ENCODE assay signal across 7 mouse cellular contexts in genomic region chr1:86447596-86448171, GRCm38 (mm10). TPM values are rescaled to one million over a fixed set of nuclear protein-coding genes. Genes with fewer than 3 reads are reported as not detected.
A peak's percentile ranks its signal among the peaks of the same experiment; 100 is the strongest.
DNase-seq lines count a peak whose midpoint lies in the region; ATAC-seq and TF ChIP-seq lines count a peak whose summit lies in the region.

No protein-coding gene starts in this region.

- DNase-seq in testis, postnatal 14 days (ENCODE audit: low spot score) = no peak
- DNase-seq in heart, adult 18-20 months = peak; percentile 73 to 81
- DNase-seq in kidney, postnatal 0 days (ENCODE audit: low spot score) = peak; percentile 71
- DNase-seq in midbrain, postnatal 0 days (ENCODE audit: low spot score) = peak; percentile 52
- no peak for DNase-seq in layer of hippocampus, adult 8-10 months (ENCODE audit: low spot score in 2 of 2)

- H3K36me3 ChIP-seq in testis, adult 2 months (ENCODE audit: control insufficient read depth, insufficient read depth, low read length) = no peaks in the 10 kb centered on the region
- no peaks in the 10 kb centered on the region for H3K36me3 ChIP-seq in kidney, postnatal 0 days (ENCODE audit: insufficient read depth, low read length)
- H3K36me3 ChIP-seq in midbrain, postnatal 0 days (ENCODE audit: insufficient read depth, low read length) = no peaks in the 10 kb centered on the region

- H3K27ac ChIP-seq in testis, adult 2 months (ENCODE audit: control insufficient read depth, insufficient read depth, low read depth, low read length) = 0 out of 2 replicates have a peak overlapping the region, but pooled peaks have one; percentile 46
- peak overlapping the region; percentile 91 for H3K27ac ChIP-seq in kidney, postnatal 0 days
- H3K27ac ChIP-seq in midbrain, postnatal 0 days (ENCODE audit: low read depth, low read length) = no peak overlapping the region

- H3K27me3 ChIP-seq in testis, adult 2 months (ENCODE audit: control insufficient read depth, insufficient read depth, low read length) = no peaks in the 10 kb centered on the region
- H3K27me3 ChIP-seq in kidney, postnatal 0 days (ENCODE audit: insufficient read depth, low read length) = no peaks in the 10 kb centered on the region
- no peaks in the 10 kb centered on the region for H3K27me3 ChIP-seq in midbrain, postnatal 0 days (ENCODE audit: insufficient read depth, low read length)

- H3K9ac ChIP-seq in kidney, postnatal 0 days (ENCODE audit: low read depth, low read length) = peak overlapping the region; percentile 23; the same call in 1 of the 2 replicates
- H3K9ac ChIP-seq in midbrain, postnatal 0 days (replicated peaks; ENCODE audit: low read length, poor library complexity, severe bottlenecking) = no peak overlapping the region

- peaks cover 17% of the 10 kb centered on the region for H3K4me1 ChIP-seq in testis, adult 2 months (ENCODE audit: control insufficient read depth, insufficient read depth, low read length)
- peaks cover 24% of the 10 kb centered on the region for H3K4me1 ChIP-seq in kidney, postnatal 0 days (replicated peaks; ENCODE audit: insufficient read depth, low read length)
- H3K4me1 ChIP-seq in midbrain, postnatal 0 days (ENCODE audit: insufficient read depth, low read length) = peaks cover 9% of the 10 kb centered on the region

- H3K4me3 ChIP-seq in testis, adult 2 months (ENCODE audit: control insufficient read depth, low read depth, low read length) = no peak overlapping the region
- H3K4me3 ChIP-seq in kidney, postnatal 0 days (replicated peaks; ENCODE audit: low read depth, low read length) = no peak overlapping the region
- H3K4me3 ChIP-seq in midbrain, postnatal 0 days (ENCODE audit: low read depth, low read length) = no peak overlapping the region

- no peak for TF ChIP-seq POLR2A in testis, adult 2 months (IDR thresholded peaks at IDR 0.05; ENCODE audit: control insufficient read depth, low read depth, low read length)

- WGBS in kidney, postnatal 0 days = 50% methylated on average over 13 of the region's 13 CpGs
- 52% methylated on average over 13 of the region's 13 CpGs for WGBS in midbrain, postnatal 0 days

- no peak for TF ChIP-seq CTCF in testis, adult 2 months (IDR thresholded peaks at IDR 0.05; ENCODE audit: control insufficient read depth, insufficient read depth, insufficient replicate concordance, low read depth, low read length)
- TF ChIP-seq CTCF in kidney, postnatal 0 days (IDR thresholded peaks at IDR 0.05; ENCODE audit: low read depth) = no peak
- TF ChIP-seq CTCF in midbrain, postnatal 0 days (IDR thresholded peaks at IDR 0.05) = no peak

- ATAC-seq in kidney, postnatal 0 days (replicated peaks; ENCODE audit: low FRiP score, low read depth) = no peak; the same call in 1 of the 2 replicates
- no peak for ATAC-seq in midbrain, postnatal 0 days (ENCODE audit: low FRiP score)
- ATAC-seq in CD4-positive, CD25-positive, alpha-beta regulatory T cell, adult 4 months = no peak

- no peaks in the 10 kb centered on the region for H3K9me3 ChIP-seq in kidney, postnatal 0 days (replicated peaks; ENCODE audit: low read length)
- no peaks in the 10 kb centered on the region for H3K9me3 ChIP-seq in midbrain, postnatal 0 days (ENCODE audit: low read length)

- H3K4me2 ChIP-seq in kidney, postnatal 0 days (ENCODE audit: low read length) = no peak overlapping the region
- H3K4me2 ChIP-seq in midbrain, postnatal 0 days (ENCODE audit: low read depth, low read length, poor library complexity, severe bottlenecking) = no peak overlapping the region

RNA-seq across cellular contexts. Expression of gene Tex44, which starts 21.6 kb away (rescaled TPM):
- 140 and 142 TPM in 2 replicates for polyA plus RNA-seq in testis, adult 2 months (2012; rRNA removed)
- not detected for total RNA-seq in heart, adult 18-20 months (2021)
- not detected in 2 replicates for polyA plus RNA-seq in kidney, postnatal 0 days (2015; fragmentation: Nextera tagmentation; extraction: Ambion mirVana)
- 0.14 TPM in 1 of 2 replicates, not detected in the other for total RNA-seq in midbrain, postnatal 0 days (2014; rRNA removed)
- not detected in 2 replicates for polyA plus RNA-seq in midbrain, postnatal 0 days (2015; fragmentation: Nextera tagmentation; extraction: Ambion mirVana)
- total RNA-seq in layer of hippocampus, adult 8-10 months (2022) = not detected
- not detected for polyA plus RNA-seq in CD4-positive, CD25-positive, alpha-beta regulatory T cell, adult 4 months (2017; shearing (Covaris generic))

RNA-seq across cellular contexts. Expression of gene Nmur1, which starts 21.7 kb away (rescaled TPM):
- polyA plus RNA-seq in testis, adult 2 months (2012; rRNA removed) = 11.7 and 23.8 TPM in 2 replicates
- not detected for total RNA-seq in heart, adult 18-20 months (2021)
- polyA plus RNA-seq in kidney, postnatal 0 days (2015; fragmentation: Nextera tagmentation; extraction: Ambion mirVana) = not detected in 2 replicates
- not detected in 2 replicates for total RNA-seq in midbrain, postnatal 0 days (2014; rRNA removed)
- 0.27 and 0.33 TPM in 2 replicates for polyA plus RNA-seq in midbrain, postnatal 0 days (2015; fragmentation: Nextera tagmentation; extraction: Ambion mirVana)
- total RNA-seq in layer of hippocampus, adult 8-10 months (2022) = not detected
- 1 to 10 TPM; 1.5 to 4.0 TPM for polyA plus RNA-seq in CD4-positive, CD25-positive, alpha-beta regulatory T cell, adult 4 months (2017; shearing (Covaris generic))

Comparison
In these comparisons a context has a peak if more than half of its experiments do, and no peak if none do; other contexts are left out.
1. DNase-seq: peak in heart, adult 18-20 months (2 of 2), kidney, postnatal 0 days (single experiment) and midbrain, postnatal 0 days (single experiment); none in testis, postnatal 14 days (single experiment) and layer of hippocampus, adult 8-10 months (0 of 2).
2. RNA of gene Tex44, which starts 21.6 kb away (polyA plus RNA-seq): 140 to 142 TPM in testis, adult 2 months; not detected in kidney, postnatal 0 days, not detected in midbrain, postnatal 0 days and not detected in CD4-positive, CD25-positive, alpha-beta regulatory T cell, adult 4 months; every median in the first group is over 100 times any median in the second.